13 mouse cellular contexts compared by ENCODE assay signal in genomic region chr1:52388118-52388517, GRCm38 (mm10).
DNase-seq lines count a peak whose midpoint lies in the region; ATAC-seq lines count a peak whose summit lies in the region.
"Had no signal": no experiment of that assay in that cellular context is flagged by ENCODE, and none has a peak within 500 bp of the region (broad histone marks: within the 10 kb centered on the region; RNA-seq: fewer than 3 reads in every experiment).

No protein-coding gene starts in this region.

- H3K4me1 ChIP-seq in hindbrain, embryonic 10.5 days (replicated peaks): no peaks in the 10 kb centered on the region
- H3K4me1 ChIP-seq: hindbrain, embryonic 12.5 days; midbrain, embryonic 12.5 days had no signal

- no peaks in the 10 kb centered on the region for H3K9me3 ChIP-seq in hindbrain, embryonic 10.5 days
- H3K9me3 ChIP-seq: G1E; midbrain, embryonic 12.5 days had no signal

- no peak overlapping the region for H3K4me3 ChIP-seq in hindbrain, embryonic 10.5 days
- H3K4me3 ChIP-seq: gastrocnemius, adult 2 months; hindbrain, embryonic 12.5 days; midbrain, embryonic 12.5 days had no signal

- no peaks in the 10 kb centered on the region for H3K36me3 ChIP-seq in hindbrain, embryonic 10.5 days
- H3K36me3 ChIP-seq: G1E; hindbrain, embryonic 12.5 days; midbrain, embryonic 12.5 days had no signal

- peak; percentile 26 to 49 for DNase-seq in layer of hippocampus, adult 18-20 months (ENCODE audit: low spot score in 2 of 2)
- DNase-seq in layer of hippocampus, postnatal 14 days (ENCODE audit: low spot score in 2 of 2): no peak
- DNase-seq in left cerebral cortex, adult 18-20 months (ENCODE audit: low spot score in 2 of 2): peak; percentile 38 to 66
- peak; percentile 24 for DNase-seq in right cerebral cortex, postnatal 25 days
- no peak for DNase-seq in hindbrain, embryonic 10.5 days (ENCODE audit: low spot score)
- no peak for DNase-seq in cerebellum, adult 8-10 months
- DNase-seq: adrenal gland, adult 8-10 months; gastrocnemius, adult 2 months had no signal

- WGBS in hindbrain, embryonic 10.5 days: 77% methylated on average over 6 of the region's 6 CpGs

- no peak overlapping the region for H3K27ac ChIP-seq in hindbrain, embryonic 10.5 days
- H3K27ac ChIP-seq: gastrocnemius, adult 2 months; hindbrain, embryonic 12.5 days; liver, embryonic 14.5 days; midbrain, embryonic 12.5 days had no signal

- ATAC-seq in frontal cortex, adult (ENCODE audit: low TSS enrichment): peak; percentile 84

- no peaks in the 10 kb centered on the region for H3K27me3 ChIP-seq in hindbrain, embryonic 10.5 days (ENCODE audit: insufficient read depth, poor library complexity, severe bottlenecking)
- H3K27me3 ChIP-seq: hindbrain, embryonic 12.5 days; midbrain, embryonic 12.5 days had no signal

Comparison
In these comparisons a context has a peak if more than half of its experiments do, and no peak if none do; other contexts are left out.
1. DNase-seq: peak in layer of hippocampus, adult 18-20 months (2 of 2), left cerebral cortex, adult 18-20 months (2 of 2) and right cerebral cortex, postnatal 25 days (single experiment); none in layer of hippocampus, postnatal 14 days (0 of 2), hindbrain, embryonic 10.5 days (single experiment) and cerebellum, adult 8-10 months (single experiment).